Mouse (Mus musculus) hindbrain, embryonic 14.5 days (tissue): ENCODE data around the gene Aldh3a2. TPM values are rescaled to one million over a fixed set of nuclear protein-coding genes. Genes with fewer than 3 reads are reported as not detected.

Source experiments
- ATAC-seq: fragments of 200-750 bp; cut with Nextera tagmentation; 2 replicates; pipeline ENCODE4 v1.8.0; 2017; ENCODE audit warnings: moderate number of reproducible peaks, mild to moderate bottlenecking, moderate TSS enrichment, moderate library complexity; ENCODE audit not compliant: low FRiP score
- DNase-seq: peaks from one replicate; pipeline ENCODE4 v3.0.0-alpha.2; 2015; ENCODE audit warnings: low spot score
- H3K27ac ChIP-seq: fragments of 300-500 bp; sonication (generic); 2 replicates; pipeline ENCODE4 v1.5.1; 2014; ENCODE audit warnings: mild to moderate bottlenecking, moderate library complexity
- H3K27me3 ChIP-seq: fragments of 300-500 bp; sonication (generic); 2 replicates; pipeline ENCODE4 v1.6.1; 2014; ENCODE audit warnings: mild to moderate bottlenecking, low read length, mixed read lengths; ENCODE audit not compliant: control insufficient read depth, insufficient read depth
- H3K36me3 ChIP-seq: fragments of 300-500 bp; sonication (generic); replicated peaks from 2 replicates; pipeline ENCODE4 v1.6.1; 2014; ENCODE audit not compliant: control insufficient read depth, insufficient read depth
- H3K4me1 ChIP-seq: fragments of 300-500 bp; sonication (generic); replicated peaks from 2 replicates; pipeline ENCODE4 v1.6.1; 2014; ENCODE audit warnings: antibody characterized with exemption, low read length, mixed read lengths; ENCODE audit not compliant: control insufficient read depth, insufficient read depth
- H3K4me2 ChIP-seq: fragments of 300-500 bp; sonication (generic); replicated peaks from 2 replicates; pipeline ENCODE4 v1.6.1; 2014; ENCODE audit warnings: mild to moderate bottlenecking, moderate library complexity
- H3K4me3 ChIP-seq: fragments of 300-500 bp; sonication (generic); replicated peaks from 2 replicates; pipeline ENCODE4 v1.5.1; 2014; ENCODE audit warnings: mild to moderate bottlenecking, low read length
- H3K9ac ChIP-seq: fragments of 300-500 bp; sonication (generic); 2 replicates; pipeline ENCODE4 v1.6.1; 2014
- H3K9me3 ChIP-seq: fragments of 300-500 bp; sonication (generic); 2 replicates; pipeline ENCODE4 v1.6.1; 2016; ENCODE audit warnings: low read length; ENCODE audit not compliant: control insufficient read depth
- WGBS: fragments of 180-500 bp; shearing (Covaris S2); extraction: QIAGEN DNeasy Blood & Tissue Kit; methylation state at CpG from one replicate; pipeline ENCODE4 v1.1.7; 2014; 5-methylcytosine and 5-hydroxymethylcytosine counted together
- polyA plus RNA-seq: library from polyadenylated mRNA; unstranded; fragments of >200 nt; fragmentation: Nextera tagmentation; extraction: Ambion mirVana; gene quantifications from 2 replicates; pipeline ENCODE4 v1.2.1, GENCODE M21; 2014

The Aldh3a2 gene
- polyA plus RNA-seq, 1 experiment from 2014 or later, result 28.0 TPM

- no peak overlapping the region for H3K4me3 ChIP-seq
- H3K4me1 ChIP-seq, result no peaks in the 10 kb centered on the region
- H3K27me3 ChIP-seq, result no peaks in the 10 kb centered on the region
- DNase-seq (no peak), ATAC-seq (no peak)
- H3K9ac ChIP-seq, result no peak overlapping the region
- H3K4me2 ChIP-seq, result no peak overlapping the region
- WGBS, result 84% methylated on average over 2 of the region's 2 CpGs
- no peaks in the 10 kb centered on the region for H3K36me3 ChIP-seq
- no peak overlapping the region for H3K27ac ChIP-seq
- H3K9me3 ChIP-seq, result no peaks in the 10 kb centered on the region
Measured at GRCm38 (mm10) chr11:61297901-61298300, 30.6 kb upstream of the Aldh3a2 start.

- ATAC-seq, result no peak
- H3K4me3 ChIP-seq, result no peak overlapping the region
- no peaks in the 10 kb centered on the region for H3K9me3 ChIP-seq
- DNase-seq, result no peak
- H3K36me3 ChIP-seq, result no peaks in the 10 kb centered on the region
- H3K4me2 ChIP-seq, result no peak overlapping the region
- H3K27me3 ChIP-seq, result no peaks in the 10 kb centered on the region
- 86% methylated on average over 2 of the region's 2 CpGs for WGBS
- H3K4me1 ChIP-seq, result no peaks in the 10 kb centered on the region
- no peak overlapping the region for H3K9ac ChIP-seq
- no peak overlapping the region for H3K27ac ChIP-seq
Measured at GRCm38 (mm10) chr11:61297326-61297725, 30.1 kb upstream of the Aldh3a2 start.

- WGBS, result 21% methylated on average over 1 of the region's 1 CpGs
- no peaks in the 10 kb centered on the region for H3K9me3 ChIP-seq
- H3K4me1 ChIP-seq, result no peaks in the 10 kb centered on the region
- H3K36me3 ChIP-seq, result no peaks in the 10 kb centered on the region
- DNase-seq, result no peak
- no peak overlapping the region for H3K4me3 ChIP-seq
- H3K27ac ChIP-seq, result no peak overlapping the region
- H3K27me3 ChIP-seq, result no peaks in the 10 kb centered on the region
- ATAC-seq, result no peak
- H3K9ac ChIP-seq, result no peak overlapping the region
- H3K4me2 ChIP-seq, result no peak overlapping the region
Measured at GRCm38 (mm10) chr11:61296556-61296955, 29.3 kb upstream of the Aldh3a2 start.

GRCm38 (mm10) chr11:61295556-61295955 lies 28.3 kb upstream of the Aldh3a2 start:
- 95% methylated on average over 2 of the region's 2 CpGs for WGBS
- no peak overlapping the region for H3K4me2 ChIP-seq
- no peak for DNase-seq

GRCm38 (mm10) chr11:61294431-61294830 lies 27.2 kb upstream of the Aldh3a2 start:
- WGBS, result 84% methylated on average over 3 of the region's 3 CpGs
- Histone ChIP-seq H3K27ac (no peak overlapping the region), H3K9me3 (no peaks in the 10 kb centered on the region), H3K27me3 (no peaks in the 10 kb centered on the region), H3K4me2 (no peak overlapping the region), H3K4me3 (no peak overlapping the region), H3K9ac (no peak overlapping the region), H3K36me3 (no peaks in the 10 kb centered on the region), H3K4me1 (no peaks in the 10 kb centered on the region)
- DNase-seq (no peak), ATAC-seq (no peak)

More at GRCm38 (mm10) chr11:61295556-61295955, 28.3 kb upstream of the Aldh3a2 start:
- Histone ChIP-seq H3K4me1 (no peaks in the 10 kb centered on the region), H3K27ac (no peak overlapping the region), H3K36me3 (no peaks in the 10 kb centered on the region), H3K27me3 (no peaks in the 10 kb centered on the region), H3K9me3 (no peaks in the 10 kb centered on the region), H3K4me3 (no peak overlapping the region), H3K9ac (no peak overlapping the region)
- no peak for ATAC-seq

GRCm38 (mm10) chr11:61293251-61293650 lies 26.0 kb upstream of the Aldh3a2 start:
- no peaks in the 10 kb centered on the region for H3K27me3 ChIP-seq
- no peak overlapping the region for H3K4me2 ChIP-seq
- no peaks in the 10 kb centered on the region for H3K9me3 ChIP-seq
- no peaks in the 10 kb centered on the region for H3K36me3 ChIP-seq
- no peak overlapping the region for H3K4me3 ChIP-seq
- no peaks in the 10 kb centered on the region for H3K4me1 ChIP-seq
- ATAC-seq, result no peak
- DNase-seq, result no peak
- no peak overlapping the region for H3K27ac ChIP-seq
- no peak overlapping the region for H3K9ac ChIP-seq
- 28% methylated on average over 2 of the region's 2 CpGs for WGBS

- no peaks in the 10 kb centered on the region for H3K36me3 ChIP-seq
- no peak overlapping the region for H3K4me2 ChIP-seq
- H3K27me3 ChIP-seq, result no peaks in the 10 kb centered on the region
- no peak overlapping the region for H3K4me3 ChIP-seq
- WGBS, result 85% methylated on average over 6 of the region's 6 CpGs
- no peak overlapping the region for H3K9ac ChIP-seq
- no peak overlapping the region for H3K27ac ChIP-seq
- no peak for ATAC-seq
- no peaks in the 10 kb centered on the region for H3K4me1 ChIP-seq
- no peaks in the 10 kb centered on the region for H3K9me3 ChIP-seq
- no peak for DNase-seq
Measured at GRCm38 (mm10) chr11:61284323-61284722, 17.1 kb upstream of the Aldh3a2 start.

GRCm38 (mm10) chr11:61283414-61284049 lies 16.3 kb upstream of the Aldh3a2 start:
- no peak for DNase-seq
- Histone ChIP-seq H3K9ac (no peak overlapping the region), H3K9me3 (no peaks in the 10 kb centered on the region), H3K4me1 (no peaks in the 10 kb centered on the region), H3K36me3 (no peaks in the 10 kb centered on the region), H3K4me2 (no peak overlapping the region), H3K27ac (no peak overlapping the region), H3K27me3 (no peaks in the 10 kb centered on the region), H3K4me3 (no peak overlapping the region)
- no peak for ATAC-seq
- WGBS, result 88% methylated on average over 10 of the region's 10 CpGs

- no peak overlapping the region for H3K4me2 ChIP-seq
- no peak for DNase-seq
- H3K27me3 ChIP-seq, result no peaks in the 10 kb centered on the region
- no peak overlapping the region for H3K9ac ChIP-seq
- H3K36me3 ChIP-seq, result no peaks in the 10 kb centered on the region
- no peak overlapping the region for H3K27ac ChIP-seq
- no peaks in the 10 kb centered on the region for H3K9me3 ChIP-seq
- H3K4me1 ChIP-seq, result no peaks in the 10 kb centered on the region
- ATAC-seq, result no peak
- 87% methylated on average over 8 of the region's 8 CpGs for WGBS
- H3K4me3 ChIP-seq, result no peak overlapping the region
Measured at GRCm38 (mm10) chr11:61278445-61279077, 11.3 kb upstream of the Aldh3a2 start.
